Mouse (Mus musculus) cerebellum, postnatal 4 days (tissue): Measurements from ENCODE around the gene Sgf29.
"Not testable (repeated sequence)": the region's sequence is repeated elsewhere in the genome, so short reads cannot be mapped to it uniquely, and the experiment has no call there.

Experiments
- DNase-seq, 2 experiments: peaks; one replicate each; pipeline ENCODE4 v3.0.0; 2022; ENCODE audit warnings: low spot score in 2 of 2, mixed read lengths in 1 of 2

Sgf29 gene

DNA sequence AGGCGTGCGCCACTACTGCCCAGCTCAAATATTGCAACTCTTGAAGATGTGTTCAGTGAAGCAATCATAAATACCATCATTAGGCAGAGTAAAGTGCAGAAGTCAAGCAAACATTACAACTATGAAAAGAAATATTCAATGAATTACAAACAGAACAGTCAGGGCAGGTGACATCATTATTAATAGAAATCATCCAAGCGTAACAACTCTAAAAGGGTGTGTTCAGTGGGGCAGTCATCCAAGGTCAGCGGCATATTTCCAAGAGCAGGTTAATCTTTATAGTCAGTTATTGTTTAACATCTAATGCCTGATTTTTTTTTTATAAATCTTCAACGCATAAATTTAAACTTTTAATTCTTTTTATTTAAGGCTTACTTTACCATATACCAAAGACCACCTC lies 32.1 kb downstream of the Sgf29 start:
- no peak for DNase-seq

DNA sequence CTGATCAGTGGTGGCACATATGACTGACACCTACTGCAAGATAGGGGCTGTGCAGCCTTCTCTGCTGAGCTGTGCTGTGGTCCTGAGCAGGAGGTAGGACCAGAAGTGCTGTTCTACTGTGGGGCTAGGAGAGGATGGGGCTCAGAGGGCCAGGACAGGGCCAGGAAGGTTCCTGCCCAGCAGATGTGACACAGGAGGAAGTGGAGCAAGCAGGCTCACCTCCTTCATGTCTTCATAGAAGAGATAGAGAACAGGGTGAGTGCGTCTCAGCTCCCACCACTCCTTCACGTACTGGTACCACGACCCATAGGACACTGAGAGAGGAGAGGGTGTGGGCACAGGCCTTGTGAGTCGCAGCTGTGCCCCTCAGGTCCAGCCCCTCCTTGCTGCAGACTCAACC lies 39.0 kb downstream of the Sgf29 start:
- not testable (repeated sequence) for DNase-seq

DNA sequence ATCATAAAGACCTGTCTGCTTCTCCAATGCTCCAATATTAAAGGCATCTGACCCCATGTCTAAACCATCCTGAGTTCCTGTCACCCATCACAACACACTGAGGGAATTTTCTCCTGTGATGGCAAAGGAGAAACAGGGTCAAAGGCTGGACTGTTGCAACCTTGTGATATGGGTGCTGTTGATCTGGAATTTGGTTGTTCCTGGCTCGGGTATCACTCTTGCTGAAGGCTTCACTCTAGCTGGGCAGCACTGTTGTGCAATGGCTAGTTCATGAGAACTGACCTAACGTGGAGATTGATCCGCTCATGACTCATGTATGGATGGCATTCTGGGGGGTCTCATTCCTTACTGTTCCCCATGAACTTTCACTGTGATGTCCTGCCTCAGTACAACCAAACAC lies 39.9 kb downstream of the Sgf29 start:
- no peak for DNase-seq

DNA sequence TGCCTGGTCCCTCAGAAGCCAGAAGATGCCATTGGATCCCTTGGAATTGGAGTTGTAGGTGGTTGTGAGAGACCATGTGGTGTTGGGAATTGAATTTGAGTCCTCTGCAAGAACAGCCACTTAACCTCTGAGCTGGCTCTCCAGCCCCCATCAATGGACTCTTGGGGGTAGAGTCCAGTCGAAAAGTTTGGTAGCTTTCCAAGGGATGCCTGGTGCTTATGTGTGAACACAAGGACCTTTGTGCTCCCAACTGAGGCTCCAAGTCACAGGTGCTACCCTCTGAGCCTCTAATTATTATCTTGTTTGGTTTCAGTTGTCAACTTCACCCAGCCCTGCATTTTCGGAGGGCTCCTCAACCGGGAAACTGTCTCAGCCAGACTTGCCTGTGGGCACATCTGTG lies 41.6 kb downstream of the Sgf29 start:
- DNase-seq: no peak

DNA sequence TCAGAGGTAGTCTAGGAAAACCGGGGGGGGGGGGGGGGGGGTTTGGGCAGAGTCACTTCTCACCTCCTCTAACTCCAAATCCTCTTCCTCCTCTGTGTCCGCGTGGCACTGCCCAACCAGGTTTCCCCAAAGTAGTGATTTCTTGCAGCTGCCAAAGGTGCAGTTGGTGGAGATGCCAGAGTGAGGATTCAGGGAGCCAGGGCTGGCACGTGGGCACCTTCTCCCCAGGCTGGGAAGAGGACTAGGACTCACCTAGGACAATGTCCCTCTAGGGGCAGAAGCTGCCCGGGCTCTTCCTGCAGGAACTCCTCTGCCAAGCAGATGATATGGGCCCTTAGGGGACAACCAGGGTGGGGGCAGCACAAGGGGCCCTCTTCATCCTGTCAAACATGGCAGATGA lies 42.6 kb downstream of the Sgf29 start:
- no peak for DNase-seq

DNA sequence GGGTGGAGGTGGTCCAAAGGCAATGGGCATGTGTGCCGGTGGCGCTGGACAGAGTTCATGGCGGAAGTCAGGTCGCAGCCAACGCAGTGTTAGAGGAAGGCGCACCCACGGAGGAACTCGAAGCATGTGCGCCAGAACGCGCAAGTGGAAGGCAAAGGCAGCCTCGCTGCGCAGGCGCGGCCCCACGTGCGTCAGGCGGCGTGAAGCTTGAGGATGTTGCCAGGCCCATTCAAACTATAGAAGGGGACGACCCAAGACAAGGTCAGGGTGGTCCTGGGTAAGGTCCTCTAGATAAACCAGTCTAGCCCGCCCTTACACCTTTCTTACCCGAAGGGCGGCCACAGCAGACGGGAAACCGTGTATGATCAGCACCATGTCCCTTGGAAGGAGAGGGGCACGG lies 43.3 kb downstream of the Sgf29 start:
- no peak for DNase-seq

DNA sequence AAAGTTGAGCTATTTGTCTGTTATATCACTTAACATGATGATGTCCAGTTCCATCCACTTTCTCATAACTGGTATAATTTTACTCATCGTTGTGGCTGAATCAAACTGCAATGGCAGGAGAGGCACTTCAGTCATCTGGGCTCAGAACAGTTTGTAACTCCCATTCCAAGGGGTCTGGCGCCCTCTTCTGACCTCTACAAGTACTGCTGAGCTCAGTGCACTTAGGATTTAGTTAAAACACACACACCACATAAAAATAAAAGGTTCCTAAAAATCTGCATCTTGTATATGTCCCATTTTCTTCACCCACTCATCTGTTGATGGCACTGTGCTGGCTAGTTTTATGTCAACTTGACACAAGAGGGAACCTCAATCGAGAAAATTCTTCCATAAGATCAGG lies 44.1 kb downstream of the Sgf29 start:
- peak; percentile 61 to 88 for DNase-seq

DNA sequence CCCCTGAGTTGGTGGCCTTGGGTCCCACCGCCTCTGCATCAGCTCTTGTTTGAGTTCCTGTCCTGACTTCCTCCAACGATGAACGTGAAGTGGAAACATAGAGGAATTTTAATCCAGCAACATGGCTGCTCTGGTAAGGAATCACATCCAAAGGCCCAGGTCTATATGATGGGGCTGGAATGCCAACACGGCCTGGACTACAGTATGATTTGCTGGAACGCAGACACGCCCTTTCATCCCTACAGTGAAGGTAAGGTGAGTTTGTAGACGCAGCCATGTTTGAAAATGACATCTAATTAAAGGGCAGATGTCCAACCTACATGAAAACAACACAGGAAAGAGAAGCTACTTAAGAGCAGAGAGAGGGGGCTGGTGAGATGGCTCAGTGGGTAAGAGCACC lies 44.7 kb downstream of the Sgf29 start:
- DNase-seq: no peak

DNA sequence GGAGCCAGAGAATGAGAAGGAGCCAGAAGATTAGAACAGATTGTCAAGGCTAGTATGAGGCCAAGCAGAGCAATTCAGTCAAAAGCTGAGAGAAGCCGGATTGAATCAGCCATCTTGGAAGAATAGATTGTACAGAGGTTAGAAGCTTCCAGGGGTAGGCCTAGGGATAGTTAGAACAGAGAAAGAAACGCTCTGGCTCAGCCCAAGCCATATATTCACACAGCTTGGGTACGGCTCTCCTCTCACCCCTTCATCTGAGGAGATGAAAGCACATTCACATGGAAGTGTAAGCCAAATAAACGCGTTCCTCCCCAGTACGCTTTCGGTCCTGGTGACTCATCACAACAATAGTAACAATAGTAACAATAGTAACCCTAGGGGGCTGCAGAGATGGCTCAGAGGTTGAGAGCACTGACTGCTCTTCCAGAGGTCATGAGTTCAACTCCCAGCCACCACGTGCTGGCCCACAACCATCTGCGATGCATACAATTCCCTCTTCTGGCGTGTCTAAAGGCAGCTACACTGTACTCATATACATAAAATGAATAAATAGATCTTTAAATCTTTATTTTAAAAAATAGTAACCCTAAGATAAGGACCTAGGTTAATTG lies 45.4 kb downstream of the Sgf29 start:
- no peak for DNase-seq

DNA sequence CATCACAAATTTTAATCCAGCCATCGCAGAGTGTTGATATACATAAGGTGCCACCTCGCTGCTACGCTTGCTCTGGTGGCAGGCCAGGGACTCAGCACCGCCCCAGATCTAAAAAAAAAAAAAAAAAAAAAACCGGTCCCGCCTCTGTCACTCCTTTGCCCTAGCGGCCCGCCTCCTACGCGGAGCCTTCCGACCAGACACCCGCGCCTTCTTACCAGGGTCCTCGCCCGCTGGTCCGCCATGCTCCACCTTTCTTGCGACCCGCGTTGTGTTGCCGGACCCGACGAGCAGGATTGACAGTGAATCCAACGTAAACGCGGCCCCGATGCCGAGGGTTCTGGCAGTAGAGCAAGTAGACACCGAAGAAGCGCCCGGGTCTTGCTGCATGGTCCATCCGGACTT lies 46.1 kb downstream of the Sgf29 start, which contains the start of gene Bola2:
Gene Bola2 (plus strand): TSS at position 192 of the 402 bp plus-strand sequence.
- DNase-seq: peak in 1 of 2 experiments; percentile 30

DNA sequence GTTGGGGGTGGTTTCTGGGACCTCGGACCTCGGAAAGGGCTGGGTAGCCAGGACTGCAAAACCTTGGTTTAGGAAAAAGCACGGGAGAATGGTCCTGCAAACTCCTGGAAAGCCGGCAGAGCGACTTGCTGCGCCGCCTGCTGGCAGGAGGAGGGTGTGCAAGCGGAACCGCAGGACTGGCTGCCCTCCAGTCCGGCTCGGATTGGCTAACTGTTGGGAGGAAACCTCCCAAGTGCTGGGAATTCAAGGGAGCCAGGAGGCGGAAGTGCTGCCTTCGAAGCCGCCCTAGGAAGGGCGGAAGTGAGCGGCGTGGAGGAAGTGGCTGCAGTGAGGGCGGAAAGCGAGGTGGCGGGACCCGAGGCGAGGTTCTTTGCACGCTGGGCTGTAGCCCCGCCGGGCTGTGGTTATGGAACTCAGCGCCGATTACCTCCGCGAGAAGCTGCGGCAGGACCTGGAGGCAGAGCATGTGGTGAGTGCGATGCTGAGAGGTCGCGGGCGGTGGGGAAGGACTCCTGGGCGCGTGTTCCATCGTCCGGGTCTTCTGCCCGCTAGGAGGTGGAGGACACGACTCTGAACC lies 46.6 kb downstream of the Sgf29 start, which contains the start of gene Slx1b:
Gene Slx1b (minus strand): TSS at position 154 of the 577 bp plus-strand sequence.
- peak; percentile 92 to 96 for DNase-seq

DNA sequence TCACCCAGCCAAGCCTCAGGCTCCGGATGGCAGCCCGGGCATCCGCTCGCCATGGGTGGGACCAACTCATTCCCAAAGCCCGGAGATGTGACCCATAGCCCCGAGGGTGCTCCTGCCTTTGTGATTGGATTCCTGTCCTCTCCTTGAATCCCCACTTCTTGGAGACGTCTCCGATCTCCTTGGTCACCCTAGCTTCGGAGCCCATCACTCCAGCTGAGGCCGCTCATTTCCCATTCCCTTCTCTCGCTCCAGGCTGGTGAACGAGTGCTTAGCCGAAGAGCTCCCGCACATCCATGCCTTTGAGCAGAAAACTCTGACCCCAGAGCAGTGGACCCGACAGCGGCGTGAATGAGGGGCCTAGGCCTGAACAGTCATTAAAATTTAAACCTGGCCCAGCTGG lies 47.2 kb downstream of the Sgf29 start:
- DNase-seq: no peak

DNA sequence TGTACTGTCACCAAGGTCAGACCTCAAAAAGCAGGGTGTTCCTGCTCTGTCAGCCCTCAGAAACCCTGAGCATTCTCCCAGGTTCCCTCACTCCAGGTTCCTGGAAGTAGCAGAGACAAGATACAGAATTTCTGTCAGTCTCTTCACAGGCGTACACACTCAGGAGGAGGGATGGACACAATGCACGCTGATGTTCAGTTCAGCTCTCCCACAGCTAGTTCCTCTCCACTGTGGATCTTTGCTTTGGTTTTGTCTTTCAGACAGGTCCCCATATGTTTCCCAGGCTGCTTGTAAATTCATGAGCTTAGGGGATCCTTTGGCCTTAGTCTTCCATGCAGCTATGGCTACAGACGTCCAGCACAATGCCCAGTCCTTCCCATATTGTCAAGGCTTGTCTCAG lies 47.8 kb downstream of the Sgf29 start:
- DNase-seq: no peak

DNA sequence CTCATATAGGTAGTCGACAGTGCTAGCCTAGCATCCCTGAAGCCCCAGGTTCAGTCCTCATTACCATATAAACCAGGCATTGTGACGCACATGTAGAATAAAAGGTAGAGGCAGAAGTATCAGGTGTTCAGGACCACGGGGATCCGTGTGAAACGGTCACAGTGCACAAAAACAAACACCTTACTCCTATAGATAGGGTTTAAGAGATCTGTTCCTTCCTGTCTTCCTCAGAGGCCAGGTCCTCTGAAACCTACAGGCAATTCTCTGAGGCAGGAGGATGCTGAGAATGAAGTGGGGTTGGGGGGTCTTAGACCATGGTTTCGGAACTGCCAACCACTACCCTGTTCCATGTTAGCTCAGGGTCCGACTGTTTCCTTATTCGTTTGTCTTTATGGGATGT lies 48.7 kb downstream of the Sgf29 start:
- DNase-seq: no peak

DNA sequence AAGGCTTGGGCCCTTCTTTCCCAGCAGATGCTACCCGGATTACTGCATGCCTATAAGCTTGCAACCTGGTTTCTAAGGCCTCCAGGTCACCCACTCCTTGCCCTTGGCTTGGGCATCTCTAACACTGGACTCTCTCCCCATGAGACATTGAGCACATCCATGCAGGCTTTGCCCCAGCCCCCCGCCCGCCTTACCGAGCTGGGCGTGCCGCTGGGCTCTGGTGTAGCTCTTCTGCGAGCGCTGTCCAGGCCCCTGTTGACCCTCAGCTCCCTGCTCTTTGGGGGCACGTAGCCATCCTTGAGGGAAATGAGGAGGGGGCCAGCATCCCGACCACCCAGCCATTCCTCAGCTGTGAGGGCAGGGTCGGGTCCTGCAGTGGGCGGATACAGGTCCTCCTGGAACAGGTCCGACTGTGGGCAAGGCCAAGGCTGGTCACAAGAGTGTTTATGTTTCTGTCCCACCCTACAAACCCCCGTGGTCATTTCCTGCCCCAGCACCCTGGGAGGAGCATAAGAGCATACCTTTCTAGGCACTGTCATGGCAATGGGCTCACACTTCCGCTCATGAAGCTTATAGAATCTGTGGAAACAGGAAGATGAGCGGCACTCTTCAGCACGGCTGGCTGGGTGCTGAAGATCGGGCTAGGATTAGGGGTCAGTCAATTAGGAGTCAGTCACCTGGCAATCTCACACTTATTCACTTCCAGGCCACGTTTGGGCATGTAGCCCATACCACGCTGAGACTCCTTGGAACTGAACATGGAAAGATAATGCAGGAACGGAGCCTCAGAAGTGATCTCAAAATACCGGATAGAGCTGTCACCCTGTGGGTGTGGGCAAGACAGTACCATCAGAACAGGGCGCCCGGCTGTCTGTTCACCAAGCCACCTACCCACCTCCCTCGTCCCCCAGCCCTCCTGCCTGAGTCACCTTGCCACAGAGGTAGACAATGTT lies 51.2 kb downstream of the Sgf29 start:
- no peak for DNase-seq

DNA sequence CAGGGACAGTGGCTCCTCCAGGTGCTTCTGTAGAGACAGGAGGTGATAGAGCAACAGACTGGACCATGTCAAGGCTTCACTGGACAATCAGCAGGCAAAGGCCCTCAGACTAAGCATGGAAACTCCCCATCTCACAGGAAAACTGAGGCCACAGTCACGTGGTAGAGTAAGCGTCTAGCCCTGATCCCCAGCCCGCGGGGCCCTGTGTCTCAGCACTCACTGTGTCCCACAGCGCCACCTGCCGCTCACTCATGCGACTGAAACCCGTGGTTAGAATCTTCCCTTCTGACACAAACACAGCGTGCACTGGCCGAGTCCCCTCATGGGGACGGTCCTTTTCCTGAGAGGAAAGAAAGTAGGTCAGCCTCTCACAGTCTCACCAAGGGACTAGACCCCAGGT lies 52.0 kb downstream of the Sgf29 start:
- peak; percentile 86 to 93 for DNase-seq

DNA sequence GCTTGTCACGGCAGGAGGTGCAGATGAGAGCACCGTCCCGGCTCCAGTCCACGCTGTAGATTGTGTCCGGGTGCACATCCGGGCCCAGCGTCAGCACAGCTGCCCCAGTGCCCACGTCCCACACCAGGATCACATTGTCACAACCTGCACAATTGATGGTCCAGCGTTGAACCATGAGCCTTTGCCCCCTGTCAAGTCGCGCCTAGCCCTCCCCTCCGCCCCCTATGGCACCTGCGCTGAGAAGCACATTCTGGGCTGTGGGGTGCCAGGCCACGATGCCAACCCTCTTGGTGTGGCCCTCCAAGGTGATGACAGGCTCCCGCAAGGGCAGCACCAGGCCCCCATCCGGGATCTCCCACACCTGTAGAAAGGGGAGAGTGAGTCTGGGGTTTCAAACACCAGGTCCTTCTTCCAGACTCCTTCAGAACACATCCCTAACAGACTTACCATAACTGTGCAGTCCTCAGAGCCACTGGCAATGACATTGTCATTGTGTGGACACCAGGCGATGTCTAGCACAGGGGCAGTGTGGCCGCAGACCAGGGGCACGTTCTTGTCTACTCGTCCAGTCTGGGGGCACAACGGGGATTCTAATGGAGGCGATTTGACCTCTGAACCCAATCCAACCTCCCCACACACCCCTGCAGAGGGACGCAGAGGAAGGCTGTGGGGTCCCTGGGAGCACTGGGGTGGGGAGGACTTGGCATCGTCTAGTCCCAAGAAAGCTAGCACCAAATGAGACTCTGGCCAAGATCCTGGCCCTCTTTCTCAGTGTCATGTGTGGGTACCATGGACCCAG lies 52.6 kb downstream of the Sgf29 start:
- no peak for DNase-seq

DNA sequence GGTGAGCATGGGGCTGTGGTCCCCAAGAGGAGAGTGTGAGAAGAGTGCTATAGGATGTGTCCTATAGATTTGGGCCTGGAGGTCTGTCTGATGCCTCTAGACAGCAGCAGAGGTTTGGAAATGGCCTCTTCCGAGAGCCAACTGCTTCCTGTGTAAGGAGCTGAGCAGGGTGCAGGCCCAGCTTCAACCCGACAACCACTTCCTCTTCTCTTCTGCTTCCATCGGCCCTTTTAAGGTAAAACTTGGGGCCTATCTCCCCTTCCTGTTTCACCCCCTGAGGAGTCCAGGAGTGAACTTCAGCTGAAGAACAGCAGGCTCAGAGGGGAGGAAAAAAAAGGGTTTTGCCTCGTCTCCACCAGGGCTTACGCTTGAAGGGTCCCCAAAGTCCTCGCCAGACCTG lies 53.2 kb downstream of the Sgf29 start:
- DNase-seq: no peak

DNA sequence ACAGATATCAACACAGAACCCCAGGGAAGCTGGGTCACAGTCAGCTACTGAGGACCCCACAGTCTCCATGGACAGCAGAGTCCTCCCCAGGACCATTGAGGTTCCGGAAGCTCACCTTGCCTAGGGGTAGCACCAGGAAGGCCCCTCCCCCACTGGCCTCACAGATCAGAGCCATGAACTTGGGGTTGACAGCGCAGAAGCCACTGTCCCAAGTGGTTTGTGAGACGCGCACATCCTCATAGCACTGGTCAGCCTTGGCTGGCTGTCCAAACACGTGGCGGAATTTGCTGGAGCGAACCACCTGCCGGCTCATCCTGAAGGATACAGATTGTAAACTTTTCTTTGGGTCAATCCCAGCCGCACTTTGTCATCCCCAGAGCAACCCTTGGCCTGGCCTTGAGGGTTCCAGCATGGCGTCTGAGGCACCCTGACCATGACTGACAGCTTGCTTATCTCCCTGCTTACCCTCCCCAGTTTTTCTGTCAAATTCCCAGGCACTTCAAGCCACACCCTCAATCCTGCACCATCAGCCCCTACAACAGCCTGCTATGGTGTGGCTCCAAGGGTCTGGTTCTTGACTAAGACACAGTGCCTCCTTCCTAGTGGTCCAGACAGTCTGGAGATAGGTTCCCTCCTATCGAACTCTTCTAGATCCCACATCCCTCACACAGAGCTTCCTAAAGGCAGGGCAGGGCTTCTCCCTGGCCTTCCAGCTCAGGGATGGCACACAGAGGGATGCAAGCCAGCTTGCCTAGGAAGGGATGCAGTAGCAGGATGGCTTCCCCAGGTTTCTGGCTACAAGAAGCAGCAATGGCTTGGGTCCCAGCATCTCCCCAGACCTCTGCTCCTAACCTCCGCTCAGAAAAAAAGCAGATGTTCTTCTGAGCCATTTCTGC lies 54.0 kb downstream of the Sgf29 start:
- no peak for DNase-seq

DNA sequence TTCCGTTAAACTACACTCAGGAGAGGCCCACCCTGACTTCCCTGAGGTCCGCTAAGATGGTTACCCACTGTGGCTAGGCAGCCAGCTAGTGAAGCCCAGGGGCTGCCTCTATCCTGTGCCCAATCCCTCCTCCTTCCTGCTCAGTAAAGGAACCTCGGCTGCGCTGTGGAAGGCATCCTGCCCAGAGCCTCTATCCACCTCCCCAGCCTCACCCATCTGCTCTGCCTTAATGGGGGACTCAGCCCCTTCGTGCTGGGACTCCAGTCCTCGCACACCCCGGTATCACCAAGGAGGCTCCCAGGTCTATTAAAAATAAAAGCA lies 54.6 kb downstream of the Sgf29 start:
- DNase-seq: no peak
